Mouse (Mus musculus) B cell, adult (primary cell): ENCODE results near the gene Kit. TPM values are rescaled to one million over a fixed set of nuclear protein-coding genes. Genes with fewer than 3 reads are reported as not detected.

ENCODE experiments used
- total RNA-seq: library from RNA; stranded (reverse); gene quantifications from 4 replicates; pipeline ENCODE4 v1.2.4, GENCODE M21; 2023; ENCODE audit not compliant: inconsistent age

The Kit gene
- 1.2 to 2.0 TPM (median 1.4 TPM) in 4 replicates for total RNA-seq

DNA sequence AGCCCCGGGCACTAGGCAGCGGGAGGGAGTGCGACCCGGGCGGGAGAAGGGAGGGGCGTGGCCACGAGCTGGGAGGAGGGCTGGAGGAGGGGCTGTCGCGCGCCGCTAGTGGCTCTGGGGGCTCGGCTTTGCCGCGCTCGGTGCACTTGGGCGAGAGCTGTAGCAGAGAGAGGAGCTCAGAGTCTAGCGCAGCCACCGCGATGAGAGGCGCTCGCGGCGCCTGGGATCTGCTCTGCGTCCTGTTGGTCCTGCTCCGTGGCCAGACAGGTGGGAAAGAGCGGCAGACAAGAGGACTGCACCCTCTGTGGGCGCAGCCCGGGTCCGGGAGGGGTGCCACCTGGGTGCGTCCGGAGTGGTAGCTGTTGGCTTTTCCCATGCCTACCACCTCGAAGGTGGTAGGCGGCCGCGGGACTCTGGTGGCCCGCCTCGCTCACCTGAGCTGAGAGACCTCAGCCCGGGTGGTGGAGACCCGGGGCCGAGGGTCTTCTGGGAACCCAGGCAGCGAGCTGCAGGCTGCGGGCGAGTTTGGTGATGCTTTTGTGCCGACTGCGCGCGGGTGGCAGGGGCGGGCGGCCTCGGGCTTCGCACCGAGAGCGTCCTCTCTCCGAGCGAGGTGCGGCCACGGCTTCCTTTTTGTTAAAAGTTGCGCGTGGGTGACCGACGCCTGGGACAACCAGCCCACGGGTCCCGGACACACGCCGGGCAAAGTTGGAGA is at the start of gene Kit:
Kit (plus strand) TSS at position 65 of the 715 bp plus-strand sequence.

